Mouse (Mus musculus): ENCODE data around the gene Tsr2. TPM values are rescaled to one million over a fixed set of nuclear protein-coding genes. Genes with fewer than 3 reads are reported as not detected.

Gene Tsr2
- 29.3 and 33.9 TPM in 2 replicates for total RNA-seq (2021)
- long read RNA-seq, transcript Tsr2-202 (5 exons, 3,796 nt), result major isoform, 6 of 9 reads
- long read RNA-seq, partial matches to known transcripts, result 1 of 9 reads
- long read RNA-seq, other reads (novel, unspliced or antisense), result 0 of 9 reads

DNA sequence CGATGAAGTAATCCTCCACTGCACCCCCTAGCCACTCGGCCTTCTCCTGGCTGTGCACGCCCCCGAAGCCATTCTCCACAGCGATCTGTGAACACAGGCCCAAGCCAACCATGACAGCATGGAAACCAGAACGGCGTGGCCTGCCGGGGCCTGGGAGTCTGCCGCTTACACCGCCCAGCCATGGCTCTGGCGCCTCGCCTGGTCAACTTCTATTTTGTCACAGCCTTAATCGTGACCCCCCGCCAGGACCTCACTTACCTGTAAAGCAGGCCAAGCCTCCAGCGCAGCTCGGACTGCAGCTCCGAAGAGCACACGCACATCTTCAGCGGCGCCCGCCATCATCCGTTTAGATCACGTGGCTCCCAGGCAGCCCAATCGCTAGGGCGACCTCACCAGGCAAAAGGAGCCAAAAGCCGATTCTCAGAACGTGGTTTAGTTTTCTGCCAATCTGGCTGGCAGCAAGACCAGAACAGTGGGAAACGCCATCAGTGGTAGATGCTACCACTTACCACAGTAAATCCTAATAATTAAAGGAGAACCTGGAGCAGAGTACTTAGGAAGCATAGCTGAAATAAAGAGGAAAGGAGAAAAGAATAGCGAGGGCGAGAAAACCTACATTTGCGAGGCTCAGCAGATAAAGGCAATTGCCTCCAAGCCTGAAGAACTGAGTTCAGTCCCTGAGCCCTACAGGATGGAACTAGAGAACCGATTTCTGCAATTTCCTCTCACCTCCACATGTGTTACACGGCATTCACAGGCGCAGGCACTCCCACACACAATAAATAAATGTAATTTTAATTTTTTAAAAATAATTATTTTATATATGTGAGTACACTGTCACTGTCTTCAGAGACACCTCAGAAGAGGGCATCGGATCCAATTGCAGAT, at the start of gene Tsr2:
Gene Tsr2, minus strand, starts transcription at position 373 of the 888 bp plus-strand sequence.
- peak; percentile 66 for DNase-seq

DNA sequence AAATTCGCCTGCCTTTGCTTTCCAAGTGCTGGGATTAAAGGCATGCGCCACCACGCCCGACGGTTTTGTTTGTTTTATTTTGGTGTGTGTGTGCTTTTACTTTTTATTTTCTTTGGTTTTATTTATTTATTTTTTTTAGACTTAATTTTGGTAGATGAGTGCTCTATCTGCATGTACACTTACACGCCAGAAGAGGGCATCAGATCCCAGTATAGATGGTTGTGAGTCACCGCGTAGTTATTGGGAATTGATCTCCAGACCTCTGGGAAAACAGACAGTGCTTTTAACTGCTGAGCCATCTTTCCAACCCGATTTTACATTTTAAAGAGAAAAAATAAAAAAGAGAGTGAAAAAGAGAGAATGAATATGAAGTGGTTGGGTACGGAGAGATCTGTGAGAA, 36.4 kb upstream of the Tsr2 start:
- no peak for DNase-seq

DNA sequence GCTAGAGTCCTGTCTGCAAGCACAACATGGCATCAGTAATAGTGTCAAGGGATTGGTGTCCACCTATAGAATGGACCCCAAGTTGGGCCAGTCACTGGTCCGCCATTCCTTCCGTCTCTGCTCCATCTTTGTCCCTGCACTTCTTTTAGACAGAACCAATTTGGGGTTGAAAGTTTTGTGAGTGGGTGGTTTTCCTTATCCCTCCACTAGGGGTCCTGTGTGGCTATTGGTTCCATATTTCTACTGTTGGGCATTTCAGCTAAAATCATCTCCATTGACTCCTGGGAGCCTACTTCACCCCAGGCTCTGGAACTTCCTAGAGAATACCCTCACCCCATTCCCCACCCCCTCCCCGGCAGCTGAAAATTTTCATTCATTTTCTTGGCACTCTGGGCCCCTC, 34.1 kb upstream of the Tsr2 start:
- DNase-seq, result no peak

DNA sequence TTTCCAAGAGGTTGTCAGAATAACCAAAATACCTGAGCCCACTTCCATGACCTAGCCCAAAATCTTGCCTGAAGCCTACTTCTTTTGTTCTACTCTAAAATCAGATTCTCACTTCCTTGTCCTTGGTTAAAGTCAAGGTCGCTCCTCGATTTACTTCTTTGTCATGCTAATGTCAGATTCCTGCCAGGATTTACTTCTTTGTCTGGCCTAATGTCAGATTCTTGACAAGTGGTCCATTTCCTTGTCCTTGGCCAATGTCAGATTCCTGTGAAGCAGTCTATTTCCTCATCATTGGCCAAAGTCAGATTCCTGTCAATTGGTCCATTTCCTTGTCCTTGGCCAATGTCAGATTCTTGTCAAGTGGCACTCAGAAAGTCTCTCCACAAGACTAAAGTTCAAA, 27.6 kb upstream of the Tsr2 start:
- DNase-seq, result no peak

DNA sequence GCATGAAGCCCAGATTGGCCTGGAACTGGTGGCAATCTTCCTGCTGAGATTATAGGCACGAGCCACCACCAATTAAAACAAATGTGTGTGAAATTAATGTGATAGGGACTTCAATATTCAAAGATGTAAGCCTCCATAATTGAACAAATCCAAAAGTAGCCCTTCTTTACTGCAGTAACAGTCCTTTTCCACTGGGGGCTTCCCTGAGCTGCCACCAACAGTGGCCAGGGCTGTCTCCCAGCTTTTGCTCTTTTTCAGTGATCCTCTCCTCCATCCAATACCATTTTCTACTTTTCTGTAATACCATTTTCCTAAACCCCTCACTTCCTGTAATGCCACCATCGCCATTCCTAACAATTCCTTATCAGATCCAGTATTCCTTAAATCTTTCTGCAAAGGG, 21.1 kb upstream of the Tsr2 start:
- no peak for DNase-seq

DNA sequence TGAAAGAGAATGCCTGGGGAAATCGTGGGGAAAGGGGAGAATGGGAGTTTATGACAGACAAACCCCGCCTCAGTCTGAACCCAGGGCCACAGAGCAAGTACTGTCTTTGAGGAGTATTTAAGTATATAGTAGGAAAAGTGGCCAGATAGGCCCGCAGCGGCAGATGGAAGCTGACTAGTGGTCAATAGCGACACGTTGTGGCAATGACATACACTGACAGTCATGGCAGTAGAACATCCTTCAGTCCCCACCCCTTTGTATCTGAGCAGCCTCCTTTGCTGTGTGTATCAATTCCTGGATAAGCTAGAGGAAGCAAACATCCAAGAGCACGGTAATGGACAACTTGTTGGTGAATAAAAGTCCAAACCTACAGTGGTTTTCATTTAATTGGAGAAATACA, 20.5 kb upstream of the Tsr2 start:
- DNase-seq, result peak; percentile 9

DNA sequence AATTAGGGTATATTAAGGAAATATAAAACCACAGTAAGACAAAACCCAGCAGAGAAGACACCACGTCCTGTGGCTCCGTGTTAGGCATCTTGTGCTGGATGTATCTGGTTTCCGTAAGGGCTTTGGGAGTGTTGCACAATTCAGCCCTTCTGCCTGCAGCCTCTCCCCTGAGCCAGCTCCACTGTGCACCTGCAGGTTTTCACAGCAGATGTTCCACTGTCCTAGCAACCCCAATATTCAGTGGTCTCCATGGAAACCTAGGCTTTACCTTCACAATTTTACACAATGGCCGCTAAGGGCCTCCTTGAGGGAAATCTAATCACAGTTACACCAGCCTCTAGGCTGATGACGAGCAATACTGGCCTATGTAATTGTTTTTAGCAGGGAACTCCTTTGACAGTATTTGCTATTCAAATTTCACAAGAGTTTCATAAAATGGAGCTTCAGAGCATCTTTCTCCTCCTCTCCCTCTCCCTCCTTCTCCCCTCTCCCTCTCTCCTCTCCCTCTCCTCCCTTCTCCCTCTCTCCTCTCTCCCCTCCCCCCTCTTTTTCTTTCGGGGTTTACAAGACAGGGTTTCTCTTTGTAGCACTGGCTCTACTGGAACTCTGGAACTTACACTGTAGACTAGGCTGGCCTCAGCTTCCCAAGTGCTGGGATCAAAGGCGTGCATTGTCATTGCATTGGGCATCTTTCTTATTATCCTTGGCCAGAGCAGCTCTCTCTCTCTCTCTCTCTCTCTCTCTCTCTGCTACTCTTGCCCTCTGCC, 11.1 kb upstream of the Tsr2 start:
- DNase-seq, result no peak

DNA sequence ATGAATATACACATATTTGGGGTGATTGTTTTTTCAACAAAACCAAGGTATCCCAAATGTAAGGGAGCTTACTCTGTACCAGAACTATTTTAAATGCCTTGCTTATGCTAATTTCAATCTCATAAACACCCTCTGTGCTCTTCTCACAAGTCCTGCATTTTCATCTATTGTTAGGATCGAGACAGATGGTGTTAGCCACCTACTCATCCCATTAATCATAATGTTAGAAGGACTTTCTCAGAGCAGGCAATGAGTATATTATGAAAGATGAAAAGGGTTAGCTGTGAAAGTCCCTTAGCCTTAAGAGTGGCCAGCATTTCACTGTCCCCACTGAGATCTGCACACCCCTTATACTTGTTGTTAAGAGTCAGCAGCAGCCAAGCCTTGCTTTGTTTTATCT, 8.9 kb downstream of the Tsr2 start:
- DNase-seq, result no peak

DNA sequence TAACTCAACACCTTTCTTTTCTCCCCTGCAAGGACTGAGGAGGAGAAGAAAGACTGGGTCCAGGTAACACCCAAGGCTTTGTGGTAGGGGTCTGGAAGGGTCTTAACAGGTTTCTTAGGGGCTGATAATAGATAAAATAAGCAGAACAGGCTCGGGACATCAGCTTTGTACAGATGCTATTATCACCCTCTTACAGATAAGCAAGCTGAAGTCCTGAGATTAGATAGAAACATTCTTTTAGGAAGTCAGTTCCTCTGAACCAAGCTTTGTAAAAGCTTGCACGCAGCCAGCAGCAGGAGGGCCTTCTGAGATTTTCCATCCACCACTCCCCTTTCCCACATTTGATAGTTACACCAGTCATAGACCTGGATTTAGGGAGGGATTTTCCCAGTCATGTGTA, 10.7 kb downstream of the Tsr2 start:
- no peak for DNase-seq

DNA sequence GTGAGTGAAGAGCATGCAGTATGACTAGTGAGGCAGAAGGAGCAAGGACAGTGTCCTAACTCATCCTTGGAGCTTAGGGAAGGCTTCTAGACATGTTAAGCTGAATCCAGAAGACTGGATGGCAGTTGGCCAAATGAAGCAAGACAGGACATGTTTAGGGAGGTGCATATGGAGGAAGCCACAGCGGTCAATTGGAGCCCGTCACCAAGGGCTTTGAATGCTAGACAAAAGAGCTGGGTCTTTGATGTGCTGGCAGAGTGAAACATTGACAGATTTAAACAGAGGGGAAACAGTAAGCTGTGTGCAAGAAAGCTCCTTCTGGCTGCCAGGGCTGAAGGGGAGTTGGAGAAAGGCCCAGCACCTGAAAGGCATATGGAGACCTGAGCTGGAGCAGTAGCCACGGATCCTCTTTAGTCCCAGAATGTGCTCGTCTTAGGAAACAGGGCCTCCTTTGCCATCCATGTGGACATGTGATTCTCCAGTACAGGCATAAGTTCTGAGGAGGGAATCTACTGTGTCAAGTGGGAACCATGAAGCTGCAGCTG, 19.3 kb downstream of the Tsr2 start:
- DNase-seq, result no peak

DNA sequence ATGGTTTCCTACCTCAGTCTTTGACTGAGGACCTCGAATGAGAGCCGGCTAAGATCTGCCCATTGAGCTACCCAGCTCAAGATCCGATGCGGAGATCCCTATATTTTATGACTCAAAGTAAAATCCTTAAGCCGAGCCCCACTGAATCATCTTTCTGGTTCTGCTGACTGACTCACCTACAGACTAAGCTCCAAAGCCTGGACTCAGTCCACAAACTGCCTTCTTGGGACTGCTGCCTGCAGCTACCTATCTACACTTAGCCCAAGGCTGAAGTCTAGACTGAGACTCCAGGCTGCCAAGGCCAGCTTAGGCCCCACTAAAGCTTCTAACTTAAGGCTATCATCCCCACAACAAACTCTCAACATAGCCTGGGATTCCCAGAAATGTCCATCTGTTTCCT, 20.3 kb downstream of the Tsr2 start:
- no peak for DNase-seq

DNA sequence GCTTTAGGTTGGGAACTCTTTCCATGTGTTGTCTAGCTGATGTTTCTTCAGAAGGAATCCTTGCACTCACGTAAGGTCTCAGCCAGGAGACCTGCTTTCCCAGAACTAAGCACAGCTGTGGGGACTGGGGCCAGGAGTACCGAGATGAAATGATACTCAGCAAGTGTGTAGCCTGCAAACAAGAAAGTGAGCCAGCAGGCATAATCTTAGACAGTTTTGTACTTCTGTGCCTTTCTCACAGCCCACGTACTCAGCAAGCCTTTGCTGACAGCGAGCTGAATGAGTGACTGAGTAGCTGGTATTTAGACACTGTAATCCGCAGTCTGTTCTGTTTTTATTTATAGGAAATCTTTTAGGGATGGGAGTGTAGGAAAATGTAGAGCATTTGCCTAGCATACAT, 28.5 kb downstream of the Tsr2 start:
- no peak for DNase-seq

DNA sequence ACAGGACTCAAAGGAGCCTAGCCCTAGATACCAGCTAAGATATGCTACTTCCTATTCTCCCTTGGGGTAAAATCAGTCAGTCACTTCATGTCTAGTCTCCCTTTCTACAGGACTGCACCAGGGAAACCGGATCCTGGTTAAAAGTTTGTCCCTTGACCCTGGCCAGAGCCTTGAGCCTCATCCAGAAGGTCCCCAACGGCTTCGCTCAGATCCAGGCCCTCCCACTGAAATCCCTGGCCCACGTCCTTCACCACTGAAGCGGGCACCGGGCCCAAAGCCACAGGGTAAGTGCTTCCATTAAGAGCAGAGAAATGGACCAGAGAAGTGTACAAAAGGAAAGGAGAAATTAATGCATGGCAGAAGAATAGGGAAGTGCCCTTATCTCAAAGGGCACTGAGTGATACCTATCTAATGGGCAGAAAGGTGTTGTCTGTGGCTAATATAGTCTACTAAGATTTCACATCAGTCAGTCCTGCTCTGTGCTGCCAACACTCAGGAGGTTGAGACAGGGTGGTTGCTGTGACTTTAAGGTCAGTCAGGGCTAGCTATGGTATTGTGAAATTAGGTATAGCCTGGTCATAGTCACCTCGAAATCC, 30.2 kb downstream of the Tsr2 start:
- DNase-seq, result peak; percentile 62

DNA sequence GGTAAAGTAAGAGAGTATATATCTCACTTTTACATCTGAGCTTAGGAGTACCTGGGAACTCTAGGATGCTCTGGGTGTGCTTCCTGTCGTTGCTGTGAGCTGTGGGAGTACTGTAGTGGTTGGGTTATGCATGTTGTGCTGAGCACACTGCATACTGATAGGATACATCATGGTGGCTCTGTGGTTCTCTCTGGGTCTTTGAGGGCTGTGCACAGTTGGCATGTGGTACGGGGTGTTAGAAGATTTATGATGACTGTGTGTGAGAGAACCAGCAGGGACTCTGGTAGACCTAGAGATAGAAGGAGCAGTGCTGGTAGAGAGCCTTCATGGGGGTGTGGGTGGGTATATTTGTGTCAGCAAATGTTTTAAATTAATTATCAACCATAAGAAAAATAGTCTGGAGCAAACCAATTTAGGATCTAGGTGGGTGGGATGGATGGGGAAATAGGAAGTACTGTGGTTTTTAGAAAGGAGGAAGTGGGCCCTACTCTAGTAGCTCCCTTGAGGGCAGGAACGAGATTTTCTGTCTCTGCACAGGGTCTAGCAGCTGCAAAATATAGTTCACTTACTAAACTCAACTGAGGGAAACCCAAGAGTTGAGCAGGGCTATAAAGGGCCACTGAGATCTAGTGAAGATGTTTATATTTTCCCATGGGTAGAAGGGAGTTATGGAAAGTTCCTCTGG, 34.6 kb downstream of the Tsr2 start:
- DNase-seq, result no peak

DNA sequence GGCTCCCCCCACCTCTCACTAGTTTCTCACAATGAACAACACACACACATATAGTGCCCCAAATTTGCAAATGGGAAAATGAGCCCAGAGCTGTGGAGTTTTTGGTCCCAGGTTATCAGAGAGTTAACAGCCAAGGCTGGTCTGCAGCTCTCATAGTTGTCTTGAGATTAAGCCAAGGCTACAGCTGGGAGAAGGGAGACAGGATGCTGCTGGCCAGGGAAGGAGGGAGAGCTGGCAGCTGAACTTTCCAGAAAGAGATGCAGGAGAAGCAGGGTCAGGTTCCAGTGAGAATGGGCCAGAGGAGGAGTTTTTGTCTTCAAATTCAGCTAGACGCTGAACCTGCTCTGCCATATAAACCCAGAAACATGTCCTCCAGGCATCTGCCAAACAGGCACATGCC, 37.0 kb downstream of the Tsr2 start:
- no peak for DNase-seq

DNA sequence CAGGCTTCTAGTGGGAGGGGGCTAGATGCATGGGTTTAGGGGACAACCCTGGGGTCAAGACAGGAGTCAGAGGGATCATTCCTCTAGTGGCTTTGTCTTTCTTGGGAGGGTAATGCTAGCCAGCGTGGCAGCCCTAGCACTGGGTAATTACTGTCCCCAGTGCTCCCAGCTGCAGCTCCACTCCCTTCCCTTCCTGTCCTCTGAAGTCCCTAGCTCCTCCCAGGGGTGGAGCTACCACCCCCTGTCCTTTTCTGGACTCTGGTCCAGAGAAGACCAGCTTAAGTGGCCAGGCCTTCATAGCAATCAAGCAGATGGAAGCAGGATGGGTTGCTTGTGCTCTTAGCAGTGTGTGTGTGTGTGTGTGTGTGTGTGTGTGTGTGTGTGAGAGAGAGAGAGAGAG, 40.8 kb downstream of the Tsr2 start:
- DNase-seq, result peak; percentile 15

DNA sequence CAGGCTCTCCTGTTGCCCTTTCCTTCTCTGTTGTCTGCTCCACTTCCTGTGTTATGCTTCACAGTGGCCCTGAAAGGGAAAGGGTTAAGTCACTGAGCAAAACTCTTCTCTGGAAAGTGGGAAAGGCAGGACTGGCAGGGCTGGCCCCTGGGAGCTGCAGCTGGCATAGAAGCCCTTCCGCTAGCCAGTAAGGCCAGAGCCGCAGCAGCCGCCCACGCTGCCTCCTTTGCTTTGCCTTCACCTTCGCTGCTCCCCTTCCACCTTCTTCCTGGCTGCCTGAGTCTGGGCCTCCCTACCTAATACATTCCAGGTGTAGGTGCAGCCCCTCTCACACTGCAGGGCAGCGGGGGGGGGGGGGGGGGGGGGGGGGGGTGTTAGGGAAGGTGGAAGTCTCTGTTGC, 41.9 kb downstream of the Tsr2 start:
- DNase-seq, result no peak

DNA sequence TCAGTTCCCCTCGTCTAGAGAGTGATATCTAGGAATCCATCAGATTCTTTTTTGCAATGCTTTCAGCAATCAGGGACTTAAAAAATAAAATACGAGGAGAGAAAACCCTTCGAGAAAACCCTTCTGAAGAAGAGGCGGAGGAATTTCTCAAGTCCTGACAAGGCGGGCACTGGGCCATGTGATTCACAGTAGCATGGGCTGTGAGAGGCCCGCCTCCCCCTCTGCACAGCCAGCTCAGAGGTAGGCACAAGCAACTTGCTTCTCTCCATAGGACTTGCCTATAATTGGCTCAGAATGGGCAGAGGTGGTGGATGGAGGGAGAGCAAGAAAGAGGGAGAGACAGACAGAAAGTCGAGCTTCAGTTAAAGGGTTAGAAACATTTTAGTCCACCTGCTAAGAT, 46.0 kb downstream of the Tsr2 start:
- DNase-seq, result peak; percentile 70

DNA sequence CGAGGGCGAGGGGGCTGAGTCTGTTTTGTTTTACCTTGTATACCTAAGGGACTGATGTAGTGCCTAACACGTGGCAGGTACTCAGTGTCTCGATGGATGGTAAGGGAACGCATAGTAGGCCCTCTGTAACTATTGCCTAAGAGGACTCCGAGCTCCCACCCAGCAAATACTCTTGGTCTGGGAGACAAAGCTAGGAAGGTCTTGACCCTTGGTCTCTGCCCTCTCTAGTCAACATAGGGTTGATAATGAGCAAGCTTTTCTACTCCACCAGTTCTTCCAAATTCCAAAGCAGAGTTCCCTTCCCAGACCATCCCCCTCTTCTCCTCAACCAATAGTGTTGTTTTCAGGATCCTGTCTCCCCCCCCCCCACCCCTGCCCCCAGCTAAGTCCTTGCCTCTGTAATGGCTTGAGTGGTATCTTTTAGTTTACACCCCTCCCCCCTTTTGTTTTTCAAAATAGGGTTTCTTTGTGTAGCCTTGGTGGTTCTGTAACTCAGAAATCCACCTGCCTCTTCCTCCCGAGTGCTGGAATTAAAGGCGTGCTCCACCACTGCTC, 46.6 kb downstream of the Tsr2 start:
- DNase-seq, result no peak

DNA sequence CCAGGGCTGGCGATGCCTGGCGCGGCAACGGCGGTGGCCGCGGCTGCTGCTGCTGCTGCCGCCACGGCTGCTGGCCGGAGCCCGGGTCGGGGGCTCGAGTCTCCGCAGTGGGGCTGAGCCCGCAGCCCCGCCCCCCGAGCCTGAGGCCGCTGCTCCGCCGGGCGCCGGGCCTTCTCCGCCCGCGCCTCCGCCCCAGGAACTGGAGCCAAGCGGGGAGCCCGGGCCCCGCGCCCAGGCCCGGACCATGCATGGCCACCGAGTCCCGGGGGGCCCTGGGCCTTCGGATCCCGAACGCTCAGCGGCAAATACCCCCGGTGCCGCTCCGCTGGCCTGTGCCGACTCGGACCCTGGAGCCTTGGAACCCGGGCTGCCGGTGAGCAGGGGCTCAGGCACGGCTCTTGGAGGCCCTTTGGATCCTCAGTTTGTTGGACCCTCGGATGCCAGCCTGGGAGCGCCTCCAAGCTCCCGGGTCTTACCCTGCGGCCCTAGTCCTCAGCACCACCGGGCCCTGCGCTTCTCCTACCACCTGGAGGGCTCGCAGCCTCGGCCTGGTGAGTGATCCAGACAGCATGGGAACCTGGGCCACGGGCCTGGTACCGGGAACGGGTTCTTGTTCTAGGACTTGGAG, 48.8 kb downstream of the Tsr2 start:
- DNase-seq, result peak; percentile 40

DNA sequence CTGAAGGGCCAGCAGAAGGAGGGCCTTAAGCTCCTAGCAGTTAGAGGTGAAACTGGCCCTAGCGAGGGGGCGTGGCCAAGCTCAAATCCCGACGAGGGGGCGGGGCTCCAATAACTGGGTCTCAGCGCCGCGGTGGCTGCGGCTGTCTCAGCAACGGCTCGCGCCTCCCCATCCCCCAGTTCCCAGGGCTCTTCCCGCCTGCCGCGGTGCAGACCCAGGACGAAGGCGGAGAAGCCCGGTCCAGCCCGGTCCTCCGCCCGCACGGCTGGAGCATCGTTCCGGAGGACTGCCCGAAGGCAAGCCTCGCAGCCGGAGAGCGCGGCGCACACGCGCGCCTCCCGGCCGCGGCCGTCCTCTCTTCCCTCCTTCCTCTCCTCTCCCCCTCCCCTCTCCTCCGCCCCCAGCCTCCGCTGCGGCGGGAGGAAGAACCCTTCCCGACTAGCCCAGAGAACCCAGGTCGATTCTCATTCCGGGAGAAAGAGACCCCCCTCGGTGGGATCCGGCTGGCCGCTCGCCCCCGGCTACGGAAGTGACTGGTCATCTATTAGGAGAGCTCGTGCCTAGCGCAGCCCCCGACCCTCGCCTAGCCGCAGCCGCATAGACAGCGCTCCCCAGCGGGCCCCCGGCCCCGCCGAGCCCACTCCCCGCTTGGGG, 49.4 kb downstream of the Tsr2 start:
- peak; percentile 88 for DNase-seq

All from adrenal gland, postnatal 25 days (tissue).